Mouse (Mus musculus) liver, adult 2 months (tissue): ENCODE data around the gene Atp6v1e1.

Experiments used
- CTCF ChIP-seq: fragments of 200-500 bp; IDR thresholded peaks from 2 replicates; pipeline ENCODE4 v1.5.1; 2011; ENCODE audit warnings: low read depth, low read length, control low read depth
- POLR2A ChIP-seq: fragments of 200-500 bp; IDR thresholded peaks from 2 replicates; pipeline ENCODE4 v1.6.1; 2011; ENCODE audit warnings: low read length, control low read depth; ENCODE audit not compliant: insufficient read depth; ENCODE audit errors: extremely low read depth

- no peak for TF ChIP-seq CTCF
- TF ChIP-seq POLR2A: no peak
These were observed 51.2 kb downstream of the Atp6v1e1 start for GRCm38 (mm10) chr6:120771366-120771765.
